Mouse (Mus musculus) bone marrow, adult 2 months (tissue): ENCODE data around the gene Ccdc57. TPM values are rescaled to one million over a fixed set of nuclear protein-coding genes. Genes with fewer than 3 reads are reported as not detected.

Experiments
- H3K27ac ChIP-seq: fragments of 200-500 bp; 2 replicates; pipeline ENCODE4 v1.5.1; 2012; ENCODE audit warnings: low read depth, mild to moderate bottlenecking, control low read depth, inconsistent platforms, low read length; ENCODE audit not compliant: control insufficient read depth, poor library complexity, insufficient read depth
- H3K4me1 ChIP-seq: fragments of 200-500 bp; 2 replicates; pipeline ENCODE4 v1.6.1; 2011; ENCODE audit warnings: low read length; ENCODE audit not compliant: control insufficient read depth, insufficient read depth
- H3K4me3 ChIP-seq: fragments of 200-500 bp; replicated peaks from 2 replicates; pipeline ENCODE3; 2011; ENCODE audit warnings: mild to moderate bottlenecking, low read depth, low read length, control low read depth; ENCODE audit not compliant: control insufficient read depth
- CTCF ChIP-seq: fragments of 200-500 bp; IDR thresholded peaks from 2 replicates; pipeline ENCODE4 v1.5.1; 2011; ENCODE audit warnings: low read length, control low read depth; ENCODE audit not compliant: control insufficient read depth, insufficient read depth
- POLR2A ChIP-seq: fragments of 200-500 bp; IDR thresholded peaks from 2 replicates; pipeline ENCODE4 v1.6.1; 2011; ENCODE audit warnings: low read depth, mild to moderate bottlenecking, control low read depth, low read length, borderline replicate concordance; ENCODE audit not compliant: control insufficient read depth
- WGBS: fragments of 180-500 bp; shearing (Covaris S2); methylation state at CpG from one replicate; pipeline ENCODE4 v1.1.7; 2018; 5-methylcytosine and 5-hydroxymethylcytosine counted together
- polyA plus RNA-seq: library from polyadenylated mRNA; stranded (reverse); fragments of >200 nt; gene quantifications from 2 replicates; pipeline ENCODE4 v1.2.4, GENCODE M21; 2011; ENCODE audit warnings: low replicate concordance; ENCODE audit not compliant: missing spikeins, insufficient read depth, insufficient read length

The Ccdc57 gene
- polyA plus RNA-seq, 1 experiment = 14.6 TPM

DNA sequence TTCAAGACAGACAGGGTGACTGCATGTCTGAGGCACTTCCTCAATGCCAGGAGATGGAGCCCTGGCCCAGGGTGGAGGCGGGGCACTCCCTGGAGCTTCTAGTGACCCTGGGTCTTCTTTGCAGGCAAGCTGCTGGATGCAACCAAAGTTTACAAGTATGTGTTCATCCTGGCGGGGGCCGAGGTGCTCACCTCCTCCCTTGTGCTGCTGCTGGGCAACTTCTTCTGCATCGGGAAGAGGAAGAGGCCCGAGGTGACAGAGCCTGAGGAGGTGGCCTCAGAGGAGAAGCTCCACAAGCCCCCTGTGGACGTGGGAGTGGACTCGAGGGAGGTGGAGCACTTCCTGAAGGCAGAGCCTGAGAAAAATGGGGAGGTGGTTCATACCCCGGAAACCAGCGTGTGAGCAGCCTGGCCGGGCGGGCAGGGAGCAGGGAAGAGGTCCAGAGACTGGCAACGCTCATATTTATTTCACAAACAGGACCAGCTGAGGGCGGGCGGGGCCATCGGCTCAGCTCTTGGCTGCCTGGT, 25.1 kb upstream of the Ccdc57 start:
- peaks cover 2% of the 10 kb centered on the region for H3K4me1 ChIP-seq
- peak overlapping the region; percentile 55 for H3K27ac ChIP-seq
- H3K4me3 ChIP-seq = no peak overlapping the region

GRCm38 (mm10) chr11:120957052-120957451, 24.4 kb upstream of the Ccdc57 start:
- H3K4me3 ChIP-seq = no peak overlapping the region

More for the DNA sequence above, 25.1 kb upstream of the Ccdc57 start:
- TF ChIP-seq POLR2A (no peak), CTCF (no peak)
- 38% methylated on average over 15 of the region's 15 CpGs for WGBS

DNA sequence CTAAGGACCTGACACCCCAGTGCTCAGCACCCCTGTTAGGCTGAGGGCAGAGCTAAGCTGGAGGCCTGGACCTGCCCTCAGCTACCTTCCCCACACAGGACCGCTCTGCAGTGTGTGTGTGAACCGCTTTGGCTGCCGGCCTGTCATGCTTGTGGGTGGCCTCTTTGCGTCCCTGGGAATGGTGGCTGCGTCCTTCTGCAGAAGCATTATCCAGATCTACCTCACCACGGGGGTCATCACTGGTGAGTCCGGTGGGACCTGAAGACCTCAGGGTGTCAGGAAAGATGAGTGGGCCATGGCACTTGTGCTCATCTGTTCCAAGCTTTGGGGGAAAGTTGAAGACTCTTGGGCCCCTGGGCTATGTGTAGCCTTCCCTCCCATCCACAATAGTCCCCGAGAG, 23.0 kb upstream of the Ccdc57 start:
- 91% methylated on average over 8 of the region's 8 CpGs for WGBS
- Histone ChIP-seq H3K4me1 (peaks cover 4% of the 10 kb centered on the region), H3K27ac (no peak overlapping the region), H3K4me3 (no peak overlapping the region)
- TF ChIP-seq CTCF (no peak), POLR2A (no peak)

More at GRCm38 (mm10) chr11:120957052-120957451, 24.4 kb upstream of the Ccdc57 start:
- WGBS = 82% methylated on average over 8 of the region's 8 CpGs
- H3K27ac ChIP-seq = no peak overlapping the region
- peaks cover 4% of the 10 kb centered on the region for H3K4me1 ChIP-seq
- TF ChIP-seq CTCF (no peak), POLR2A (no peak)

DNA sequence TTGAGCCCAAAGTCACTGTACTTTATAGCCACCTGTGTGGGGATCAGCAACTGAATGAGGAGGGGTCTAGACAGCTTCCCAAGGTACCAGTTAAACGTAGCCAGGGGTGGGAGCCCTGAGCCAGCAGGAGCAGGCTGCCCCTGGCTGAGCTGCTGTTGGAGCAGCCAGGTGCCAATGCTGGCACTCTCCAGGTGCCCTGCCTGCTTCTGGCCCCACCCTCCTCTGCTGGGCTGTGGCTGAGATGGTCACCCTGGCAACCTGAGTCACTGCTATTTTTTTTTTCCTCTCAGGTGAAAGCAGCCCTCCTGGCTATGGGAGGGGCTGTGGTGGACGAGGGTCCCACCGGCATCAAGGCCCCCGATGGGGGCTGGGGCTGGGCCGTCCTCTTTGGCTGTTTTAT, 22.3 kb upstream of the Ccdc57 start:
- WGBS = 80% methylated on average over 5 of the region's 5 CpGs
- peaks cover 4% of the 10 kb centered on the region; the same call in 1 of the 2 replicates for H3K4me1 ChIP-seq

GRCm38 (mm10) chr11:120951731-120952730, 19.4 kb upstream of the Ccdc57 start:
- WGBS = 70% methylated on average over 9 of the region's 9 CpGs
- no peak for TF ChIP-seq POLR2A
- TF ChIP-seq CTCF = no peak
- Histone ChIP-seq H3K4me3 (no peak overlapping the region), H3K4me1 (peaks cover 5% of the 10 kb centered on the region; the same call in 1 of the 2 replicates), H3K27ac (peak overlapping the region; percentile 27)

More for the DNA sequence above, 22.3 kb upstream of the Ccdc57 start:
- no peak overlapping the region for H3K27ac ChIP-seq
- TF ChIP-seq POLR2A (no peak), CTCF (no peak)
- H3K4me3 ChIP-seq = no peak overlapping the region

DNA sequence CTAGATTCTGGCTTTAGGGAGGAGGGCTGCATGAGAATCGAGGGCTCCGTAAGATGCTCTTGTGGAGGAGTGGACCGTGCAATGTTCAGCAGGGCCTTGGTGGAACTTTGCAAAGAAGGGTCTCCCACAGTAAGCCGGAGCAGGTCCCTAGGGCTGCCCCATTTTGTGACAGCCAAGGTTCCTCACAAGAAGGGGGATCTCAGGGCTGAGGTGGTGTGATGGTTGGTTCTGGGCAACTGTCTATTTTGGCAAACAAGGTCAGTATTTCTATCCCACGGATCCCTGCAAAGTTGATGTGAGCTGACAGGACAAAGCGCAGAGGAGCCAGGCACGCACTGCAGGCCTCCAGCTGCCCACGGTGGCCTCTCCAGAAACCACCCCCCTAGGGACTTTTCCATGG, 18.6 kb upstream of the Ccdc57 start:
- Histone ChIP-seq H3K27ac (peak overlapping the region; percentile 27), H3K4me1 (peaks cover 5% of the 10 kb centered on the region; the same call in 1 of the 2 replicates), H3K4me3 (peak overlapping the region; percentile 47)
- 54% methylated on average over 8 of the region's 8 CpGs for WGBS
- TF ChIP-seq POLR2A (no peak), CTCF (no peak)

- TF ChIP-seq POLR2A = no peak
- WGBS = 14% methylated on average over 39 of the region's 39 CpGs
- H3K4me1 ChIP-seq = peaks cover 5% of the 10 kb centered on the region; the same call in 1 of the 2 replicates
- peak overlapping the region; percentile 27 for H3K27ac ChIP-seq
- peak overlapping the region; percentile 76 for H3K4me3 ChIP-seq
Measured at GRCm38 (mm10) chr11:120950281-120951202, 17.9 kb upstream of the Ccdc57 start.
